Mouse (Mus musculus) adrenal gland, postnatal 0 days (tissue): ENCODE data around the gene Atp6v0a1. TPM values are rescaled to one million over a fixed set of nuclear protein-coding genes. Genes with fewer than 3 reads are reported as not detected.

ENCODE experiments used
- microRNA-seq: library from miRNA; unstranded; fragments of <30 nt; microRNA quantifications from one replicate; pipeline ENCODE4, GENCODE M21; 2016; ENCODE audit warnings: borderline replicate concordance; ENCODE audit not compliant: insufficient number of aligned reads
- polyA plus RNA-seq: library from polyadenylated mRNA; unstranded; fragments of >200 nt; fragmentation: Nextera tagmentation; extraction: Ambion mirVana; gene quantifications from 2 replicates; pipeline ENCODE4 v1.2.1, GENCODE M21; 2015

Gene Atp6v0a1
- polyA plus RNA-seq = 48.6 and 61.9 TPM in 2 replicates

GRCm38 (mm10) chr11:101009046-101009887 lies at the start of gene Atp6v0a1:
Gene Atp6v0a1 (plus strand): TSS chr11:101009452.

GRCm38 (mm10) chr11:100970557-100970937 lies 38.7 kb upstream of the Atp6v0a1 start, which contains the start of gene Cavin1:
Gene Cavin1 (minus strand): TSS chr11:100970887.

DNA sequence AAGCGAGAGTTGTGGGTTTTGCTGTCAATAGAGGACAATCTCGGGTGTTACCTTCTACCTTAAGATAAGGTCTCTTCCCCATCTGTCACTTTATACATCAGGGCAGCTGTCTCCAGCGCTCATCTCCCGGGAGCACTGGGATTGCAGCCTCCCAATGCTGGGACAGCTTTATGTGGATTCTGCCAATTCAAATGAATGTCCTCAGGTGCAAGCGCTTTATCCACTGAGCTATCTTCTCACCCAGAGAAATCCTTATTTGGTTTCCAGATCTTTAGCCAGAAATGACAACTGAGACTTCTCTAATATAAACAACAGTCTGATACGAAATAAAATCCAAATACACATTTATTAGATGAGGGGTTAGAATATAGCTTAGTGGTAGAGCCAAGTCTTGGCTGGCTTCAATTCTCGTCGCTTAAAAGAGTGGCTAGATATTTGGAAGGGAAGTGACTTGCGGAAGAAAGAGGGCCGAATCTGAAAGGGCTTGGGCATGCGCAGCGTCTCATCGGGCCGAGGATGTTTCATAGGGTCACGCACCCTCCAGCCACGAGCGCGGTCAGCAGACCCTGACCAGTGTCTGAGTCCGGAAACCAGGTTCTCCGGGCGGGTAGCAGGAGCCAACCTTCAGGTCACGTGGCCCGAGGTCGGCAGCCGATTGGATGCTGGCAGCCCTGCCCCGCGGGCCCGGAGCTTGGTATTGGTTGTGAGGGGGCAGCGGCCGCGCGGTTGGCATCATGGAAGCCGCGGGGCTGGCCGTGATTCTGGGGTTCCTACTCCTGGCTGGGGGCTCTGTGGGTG lies 60.3 kb downstream of the Atp6v0a1 start, which contains the start of gene Naglu:
Naglu (plus strand) TSS at position 622 of the 798 bp plus-strand sequence.

GRCm38 (mm10) chr11:101078121-101078520 lies 68.9 kb downstream of the Atp6v0a1 start, which contains the start of gene Hsd17b1:
Gene Hsd17b1 (plus strand): TSS chr11:101078411.

DNA sequence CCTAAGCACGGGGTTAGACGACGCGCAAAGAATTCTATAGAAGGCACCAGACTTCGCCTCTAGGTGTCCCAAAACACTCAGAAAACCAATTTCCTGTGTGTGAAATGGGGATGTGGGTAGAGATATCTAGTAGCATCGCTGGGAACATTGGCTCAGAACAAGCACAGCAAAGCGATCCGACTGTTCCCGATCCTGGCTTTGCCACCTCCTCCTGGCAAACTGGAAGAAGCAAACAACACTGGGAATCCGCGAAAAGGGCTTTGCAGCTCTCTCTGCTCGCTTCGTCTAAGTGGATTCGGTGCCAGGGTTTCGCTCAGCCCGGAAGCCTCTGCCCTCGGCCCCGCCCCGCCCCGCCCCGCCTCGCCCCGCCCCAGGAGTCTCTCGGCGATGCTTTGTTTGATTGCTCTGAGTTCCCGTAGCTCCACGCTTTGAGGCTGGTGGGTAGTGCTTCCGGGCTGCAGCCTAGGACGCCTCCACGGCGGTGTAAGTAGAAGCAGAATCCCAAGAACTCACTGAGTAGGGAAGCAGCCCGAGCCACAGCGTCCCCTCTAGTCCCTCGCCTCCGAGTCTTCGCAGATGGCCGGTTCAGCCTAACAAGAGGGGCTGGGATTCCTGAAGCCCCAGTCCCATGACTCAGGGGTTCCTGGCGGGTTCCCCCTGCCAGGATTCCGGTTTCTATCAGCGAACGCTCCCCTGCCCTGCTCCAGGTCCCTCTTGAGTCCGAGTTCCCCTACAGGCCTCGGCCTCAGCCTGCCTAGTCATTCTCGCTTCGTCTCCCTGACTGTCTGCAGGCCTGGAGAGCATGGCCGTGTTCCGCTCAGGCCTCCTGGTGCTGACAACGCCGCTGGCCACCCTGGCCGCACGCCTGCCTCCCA lies 73.2 kb downstream of the Atp6v0a1 start, which contains the start of gene Coasy:
Coasy (plus strand) TSS at position 358 of the 875 bp plus-strand sequence.

DNA sequence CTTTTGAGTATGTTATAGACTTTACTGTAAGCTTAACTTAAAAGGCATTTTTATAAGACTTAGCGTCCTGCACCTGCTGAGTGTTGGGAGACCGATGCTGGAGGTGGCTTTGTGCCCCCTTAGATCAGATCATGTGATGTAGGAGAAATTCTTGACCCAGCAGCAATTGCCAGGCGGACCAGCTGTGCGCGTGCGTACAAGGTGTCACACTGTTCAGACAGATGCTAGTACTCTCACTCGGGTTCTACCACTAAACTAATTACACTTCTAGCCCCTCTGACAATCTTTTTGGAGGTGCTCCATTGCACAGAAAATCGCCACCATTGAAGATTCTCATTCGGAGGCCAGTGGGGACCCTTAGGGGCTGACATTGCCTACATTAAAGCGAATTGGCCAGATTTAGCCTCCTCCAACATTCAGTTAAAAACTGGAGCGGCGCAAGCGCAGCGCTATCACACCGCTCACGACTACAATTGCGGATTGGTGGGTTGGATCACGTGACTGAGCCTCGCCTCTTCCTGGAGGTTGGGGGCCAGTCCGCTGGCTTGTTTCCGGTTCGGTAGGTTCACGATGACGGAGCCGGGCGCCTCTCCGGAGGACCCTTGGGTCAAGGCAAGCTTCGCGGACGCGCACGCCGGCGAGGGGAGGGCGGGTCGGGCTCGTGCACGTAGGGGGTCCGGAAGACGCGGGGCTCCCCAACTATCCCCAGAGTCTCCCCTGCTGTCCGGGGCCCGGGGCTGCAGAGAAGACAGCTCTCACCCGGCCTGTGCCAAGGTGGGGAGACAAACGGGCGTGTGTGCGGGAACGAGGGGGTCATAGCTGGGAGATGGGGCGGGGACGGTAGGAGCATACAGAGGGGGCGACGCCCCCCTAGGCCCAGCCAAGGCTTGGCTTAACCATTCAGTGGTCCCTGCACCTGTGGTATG lies 77.8 kb downstream of the Atp6v0a1 start, which contains the start of gene Mlx:
Mlx (plus strand) TSS at position 522 of the 926 bp plus-strand sequence.

DNA sequence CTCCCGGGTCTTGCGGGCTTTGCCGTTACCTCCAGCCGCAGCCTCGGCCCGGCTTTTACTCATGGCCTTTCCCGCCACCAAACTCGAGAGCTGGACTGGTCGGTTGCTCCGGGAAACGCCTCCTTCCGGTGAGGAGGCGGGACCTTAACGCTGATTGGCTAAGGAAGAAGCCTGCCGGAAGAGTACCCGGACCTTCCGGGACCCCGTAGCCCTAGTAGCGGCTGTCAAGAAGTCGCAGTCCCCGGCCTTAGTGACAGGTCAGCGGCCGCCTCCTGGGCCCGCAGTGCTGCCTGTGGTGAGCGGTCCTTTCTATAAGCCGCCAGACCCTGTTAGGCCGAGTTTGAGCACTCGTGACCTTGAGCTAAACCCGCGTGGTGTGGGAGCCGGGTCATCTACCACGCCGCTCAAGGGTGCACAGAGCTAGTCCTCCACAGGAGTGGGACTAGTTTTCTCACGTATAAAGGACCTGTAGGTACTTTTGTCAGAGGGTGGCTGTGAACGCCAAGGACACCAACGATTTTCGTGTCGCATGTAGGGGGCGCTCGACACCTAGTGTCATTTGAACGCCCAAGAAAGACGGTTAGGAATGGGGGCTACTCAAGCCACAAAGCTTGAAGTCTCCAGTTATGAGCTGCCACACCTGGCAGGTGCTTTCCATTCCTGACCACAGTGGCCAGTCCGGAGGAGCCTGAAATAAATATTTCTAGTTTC lies 86.2 kb downstream of the Atp6v0a1 start, which contains the start of gene Psmc3ip:
Psmc3ip (minus strand) TSS at position 123 of the 711 bp plus-strand sequence.

Small RNA genes within 50 kb of the gene (microRNA-seq; reads per million reads assigned to microRNA genes)
- gene Mir6928 = 1.8 reads per million

Other genes starting within 250 kb of the Atp6v0a1 start
- 0.20 and 0.21 TPM in 2 replicates for gene Kcnh4, start 249.5 kb upstream of the Atp6v0a1 start, polyA plus RNA-seq
- not detected in 2 replicates for gene Hcrt, start 246.5 kb upstream of the Atp6v0a1 start, polyA plus RNA-seq
- gene Ghdc, start 238.5 kb upstream of the Atp6v0a1 start, polyA plus RNA-seq = 7.4 and 9.3 TPM in 2 replicates
- 17.9 and 25.7 TPM in 2 replicates for gene Stat5b, start 158.7 kb upstream of the Atp6v0a1 start, polyA plus RNA-seq
- 7.6 and 12.2 TPM in 2 replicates for gene Stat5a, start 150.1 kb upstream of the Atp6v0a1 start, polyA plus RNA-seq
- 43.6 and 44.0 TPM in 2 replicates for gene Stat3, start 69.9 kb upstream of the Atp6v0a1 start, polyA plus RNA-seq
- 298 and 326 TPM in 2 replicates for gene Cavin1, start 38.6 kb upstream of the Atp6v0a1 start, polyA plus RNA-seq
- 29.9 and 57.1 TPM in 2 replicates for gene Naglu, start 60.6 kb downstream of the Atp6v0a1 start, polyA plus RNA-seq
- gene Hsd17b1, start 69.0 kb downstream of the Atp6v0a1 start, polyA plus RNA-seq = 0.36 and 0.65 TPM in 2 replicates
- 40.7 and 70.1 TPM in 2 replicates for gene Coasy, start 73.1 kb downstream of the Atp6v0a1 start, polyA plus RNA-seq
- gene Mlx, start 77.8 kb downstream of the Atp6v0a1 start, polyA plus RNA-seq = 33.9 and 46.5 TPM in 2 replicates
- 13.6 and 15.3 TPM in 2 replicates for gene Psmc3ip, start 86.0 kb downstream of the Atp6v0a1 start, polyA plus RNA-seq
- gene Retreg3, start 110.4 kb downstream of the Atp6v0a1 start, polyA plus RNA-seq = 17.6 and 20.9 TPM in 2 replicates
- gene Tubg1, start 110.5 kb downstream of the Atp6v0a1 start, polyA plus RNA-seq = 34.1 and 45.0 TPM in 2 replicates
- gene Tubg2, start 146.5 kb downstream of the Atp6v0a1 start, polyA plus RNA-seq = 5.6 and 9.6 TPM in 2 replicates
- gene Cntnap1, start 161.1 kb downstream of the Atp6v0a1 start, polyA plus RNA-seq = 0.88 and 1.1 TPM in 2 replicates
- 14.7 and 16.6 TPM in 2 replicates for gene Plekhh3, start 161.9 kb downstream of the Atp6v0a1 start, polyA plus RNA-seq
- 0.06 and 0.28 TPM in 2 replicates for gene Ccr10, start 166.0 kb downstream of the Atp6v0a1 start, polyA plus RNA-seq
- gene Ezh1, start 217.0 kb downstream of the Atp6v0a1 start, polyA plus RNA-seq = 8.6 and 14.0 TPM in 2 replicates
- gene Ramp2, start 236.6 kb downstream of the Atp6v0a1 start, polyA plus RNA-seq = 60.0 and 102 TPM in 2 replicates
- 97.9 and 113 TPM in 2 replicates for gene Vps25, start 244.3 kb downstream of the Atp6v0a1 start, polyA plus RNA-seq